Mouse (Mus musculus) heart, adult 8-10 months (tissue): Measurements from ENCODE around the gene Dcbld2. TPM values are rescaled to one million over a fixed set of nuclear protein-coding genes. Genes with fewer than 3 reads are reported as not detected.

Source experiments
- DNase-seq: peaks from one replicate; pipeline ENCODE4 v3.0.0; 2022; ENCODE audit warnings: low spot score
- total RNA-seq, 4 experiments: library from RNA; stranded (reverse); gene quantifications; 2 replicates each; pipeline ENCODE4 v1.2.4; 2022

The Dcbld2 gene
- 10 to 100 TPM; 13.2 to 14.4 (median 14.1) TPM for total RNA-seq

- peak; percentile 98 for DNase-seq
Observed at GRCm38 (mm10) chr16:58408062-58408486, at the start of gene Dcbld2. Dcbld2 (plus strand) TSS chr16:58408443.

GRCm38 (mm10) chr16:58377170-58377569 lies 31.1 kb upstream of the Dcbld2 start:
- no peak for DNase-seq

- DNase-seq, result no peak
Observed at GRCm38 (mm10) chr16:58377756-58378503, 30.3 kb upstream of the Dcbld2 start.

GRCm38 (mm10) chr16:58386241-58386757 lies 21.9 kb upstream of the Dcbld2 start:
- DNase-seq, result no peak

- DNase-seq, result no peak
Observed at GRCm38 (mm10) chr16:58389143-58389755, 19.0 kb upstream of the Dcbld2 start.

- no peak for DNase-seq
Observed at GRCm38 (mm10) chr16:58393036-58393435, 15.2 kb upstream of the Dcbld2 start.

- DNase-seq, result no peak
Observed at GRCm38 (mm10) chr16:58394156-58394555, 14.1 kb upstream of the Dcbld2 start.

GRCm38 (mm10) chr16:58398604-58399003 lies 9.6 kb upstream of the Dcbld2 start:
- DNase-seq, result no peak

GRCm38 (mm10) chr16:58401079-58401478 lies 7.2 kb upstream of the Dcbld2 start:
- DNase-seq, result no peak

- no peak for DNase-seq
Observed at GRCm38 (mm10) chr16:58404665-58405064, 3.6 kb upstream of the Dcbld2 start.

GRCm38 (mm10) chr16:58405271-58405670 lies 3.0 kb upstream of the Dcbld2 start:
- no peak for DNase-seq

GRCm38 (mm10) chr16:58408487-58409281 lies 441 bp downstream of the Dcbld2 start:
- DNase-seq, result peak; percentile 19

- DNase-seq, result no peak
Observed at GRCm38 (mm10) chr16:58409825-58410224, 1.6 kb downstream of the Dcbld2 start.

- DNase-seq, result no peak
Observed at GRCm38 (mm10) chr16:58414801-58415200, 6.6 kb downstream of the Dcbld2 start.

GRCm38 (mm10) chr16:58415500-58415899 lies 7.3 kb downstream of the Dcbld2 start:
- no peak for DNase-seq

GRCm38 (mm10) chr16:58421696-58422354 lies 13.6 kb downstream of the Dcbld2 start:
- DNase-seq, result no peak

GRCm38 (mm10) chr16:58430246-58430645 lies 22.0 kb downstream of the Dcbld2 start:
- DNase-seq, result no peak

- no peak for DNase-seq
Observed at GRCm38 (mm10) chr16:58432384-58432783, 24.1 kb downstream of the Dcbld2 start.

- no peak for DNase-seq
Observed at GRCm38 (mm10) chr16:58444735-58445134, 36.5 kb downstream of the Dcbld2 start.

GRCm38 (mm10) chr16:58446281-58447259 lies 38.3 kb downstream of the Dcbld2 start:
- no peak for DNase-seq
